Mouse (Mus musculus): ENCODE measurements around the gene Tmem106c. TPM values are rescaled to one million over a fixed set of nuclear protein-coding genes. Genes with fewer than 3 reads are reported as not detected.

The Tmem106c gene
- polyA plus RNA-seq (2015; fragmentation: Nextera tagmentation; extraction: Ambion mirVana): 41.9 and 44.0 TPM in 2 replicates

- Histone ChIP-seq H3K27ac (peak within 1 kb of the TSS; percentile 77), H3K9ac (peak within 1 kb of the TSS; percentile 52), H3K4me3 (replicated peaks) (peak within 1 kb of the TSS; percentile 78), H3K27me3 (replicated peaks) (no peaks in the 10 kb centered on the region), H3K4me2 (peak within 1 kb of the TSS; percentile 81), H3K9me3 (no peaks in the 10 kb centered on the region), H3K36me3 (no peaks in the 10 kb centered on the region), H3K4me1 (peaks cover 5% of the 10 kb centered on the region; the same call in 1 of the 2 replicates)
- under 1% methylated on average over 67 of the region's 67 CpGs for WGBS
- ATAC-seq (ENCODE audit: insufficient read depth, low FRiP score, low read depth): peak; percentile 93
These were observed at the start of gene Tmem106c for GRCm38 (mm10) chr15:97963989-97964835. TSS of gene Tmem106c (plus strand) at chr15:97964200.

- no peaks in the 10 kb centered on the region for H3K27me3 ChIP-seq (replicated peaks)
- H3K4me2 ChIP-seq: peak overlapping the region; percentile 25; the same call in 1 of the 2 replicates
- H3K9ac ChIP-seq: no peak overlapping the region
- H3K27ac ChIP-seq: no peak overlapping the region
- no peaks in the 10 kb centered on the region for H3K9me3 ChIP-seq
- no peak overlapping the region for H3K4me3 ChIP-seq (replicated peaks)
- no peak; the same call in 1 of the 2 replicates for ATAC-seq (ENCODE audit: insufficient read depth, low FRiP score, low read depth)
- WGBS: 11% methylated on average over 9 of the region's 9 CpGs
- no peaks in the 10 kb centered on the region for H3K36me3 ChIP-seq
- peaks cover 6% of the 10 kb centered on the region; the same call in 1 of the 2 replicates for H3K4me1 ChIP-seq
These were observed 49.7 kb upstream of the Tmem106c start for GRCm38 (mm10) chr15:97914331-97914747.

GRCm38 (mm10) chr15:97917994-97918393 lies 46.0 kb upstream of the Tmem106c start:
- Histone ChIP-seq H3K9ac (no peak overlapping the region), H3K27ac (no peak overlapping the region), H3K4me1 (peaks cover 6% of the 10 kb centered on the region; the same call in 1 of the 2 replicates), H3K4me3 (replicated peaks) (no peak overlapping the region), H3K27me3 (replicated peaks) (no peaks in the 10 kb centered on the region), H3K9me3 (no peaks in the 10 kb centered on the region), H3K4me2 (no peak overlapping the region), H3K36me3 (no peaks in the 10 kb centered on the region)
- 80% methylated on average over 9 of the region's 9 CpGs for WGBS
- ATAC-seq (ENCODE audit: insufficient read depth, low FRiP score, low read depth): no peak

GRCm38 (mm10) chr15:97919217-97919616 lies 44.8 kb upstream of the Tmem106c start:
- no peak overlapping the region for H3K4me3 ChIP-seq (replicated peaks)
- ATAC-seq (ENCODE audit: insufficient read depth, low FRiP score, low read depth): no peak
- WGBS: 79% methylated on average over 7 of the region's 7 CpGs
- no peak overlapping the region for H3K9ac ChIP-seq
- H3K4me1 ChIP-seq: peaks cover 3% of the 10 kb centered on the region; the same call in 1 of the 2 replicates
- H3K36me3 ChIP-seq: no peaks in the 10 kb centered on the region
- no peak overlapping the region for H3K27ac ChIP-seq
- no peaks in the 10 kb centered on the region for H3K27me3 ChIP-seq (replicated peaks)
- H3K9me3 ChIP-seq: no peaks in the 10 kb centered on the region
- no peak overlapping the region for H3K4me2 ChIP-seq

- no peak overlapping the region for H3K9ac ChIP-seq
- H3K4me3 ChIP-seq (replicated peaks): no peak overlapping the region
- no peaks in the 10 kb centered on the region for H3K9me3 ChIP-seq
- H3K4me2 ChIP-seq: no peak overlapping the region
- no peaks in the 10 kb centered on the region for H3K4me1 ChIP-seq
- H3K27me3 ChIP-seq (replicated peaks): no peaks in the 10 kb centered on the region
- 58% methylated on average over 5 of the region's 5 CpGs for WGBS
- H3K36me3 ChIP-seq: no peaks in the 10 kb centered on the region
- no peak for ATAC-seq (ENCODE audit: insufficient read depth, low FRiP score, low read depth)
- no peak overlapping the region for H3K27ac ChIP-seq
These were observed 43.7 kb upstream of the Tmem106c start for GRCm38 (mm10) chr15:97920306-97920705.

GRCm38 (mm10) chr15:97921796-97922195 lies 42.2 kb upstream of the Tmem106c start:
- Histone ChIP-seq H3K27me3 (replicated peaks) (no peaks in the 10 kb centered on the region), H3K4me2 (no peak overlapping the region), H3K9ac (no peak overlapping the region), H3K4me1 (no peaks in the 10 kb centered on the region), H3K27ac (no peak overlapping the region), H3K36me3 (no peaks in the 10 kb centered on the region), H3K4me3 (replicated peaks) (no peak overlapping the region), H3K9me3 (no peaks in the 10 kb centered on the region)
- no peak for ATAC-seq (ENCODE audit: insufficient read depth, low FRiP score, low read depth)
- 82% methylated on average over 9 of the region's 9 CpGs for WGBS

GRCm38 (mm10) chr15:97922421-97922820 lies 41.6 kb upstream of the Tmem106c start:
- Histone ChIP-seq H3K4me3 (replicated peaks) (no peak overlapping the region), H3K36me3 (no peaks in the 10 kb centered on the region), H3K27ac (no peak overlapping the region), H3K9me3 (no peaks in the 10 kb centered on the region), H3K9ac (no peak overlapping the region), H3K27me3 (replicated peaks) (no peaks in the 10 kb centered on the region), H3K4me2 (no peak overlapping the region), H3K4me1 (no peaks in the 10 kb centered on the region)
- ATAC-seq (ENCODE audit: insufficient read depth, low FRiP score, low read depth): no peak
- WGBS: 75% methylated on average over 2 of the region's 2 CpGs

- Histone ChIP-seq H3K9ac (no peak overlapping the region), H3K9me3 (no peaks in the 10 kb centered on the region), H3K4me2 (no peak overlapping the region), H3K27me3 (replicated peaks) (no peaks in the 10 kb centered on the region), H3K4me1 (no peaks in the 10 kb centered on the region), H3K27ac (no peak overlapping the region), H3K36me3 (no peaks in the 10 kb centered on the region), H3K4me3 (replicated peaks) (no peak overlapping the region)
- 61% methylated on average over 4 of the region's 4 CpGs for whole genome bisulfite sequencing
- no peak for ATAC-seq (ENCODE audit: insufficient read depth, low FRiP score, low read depth)
These were observed 37.0 kb upstream of the Tmem106c start for GRCm38 (mm10) chr15:97927018-97927417.

GRCm38 (mm10) chr15:97927821-97928220 lies 36.2 kb upstream of the Tmem106c start:
- no peaks in the 10 kb centered on the region for H3K4me1 ChIP-seq
- H3K9me3 ChIP-seq: no peaks in the 10 kb centered on the region
- no peak overlapping the region for H3K4me3 ChIP-seq (replicated peaks)
- no peaks in the 10 kb centered on the region for H3K36me3 ChIP-seq
- no peak overlapping the region for H3K4me2 ChIP-seq
- no peak for ATAC-seq (ENCODE audit: insufficient read depth, low FRiP score, low read depth)
- WGBS: 49% methylated on average over 6 of the region's 6 CpGs
- no peak overlapping the region for H3K27ac ChIP-seq
- no peak overlapping the region for H3K9ac ChIP-seq
- H3K27me3 ChIP-seq (replicated peaks): no peaks in the 10 kb centered on the region

- WGBS: 41% methylated on average over 13 of the region's 13 CpGs
- H3K9me3 ChIP-seq: no peaks in the 10 kb centered on the region
- no peak overlapping the region for H3K4me2 ChIP-seq
- no peak overlapping the region for H3K9ac ChIP-seq
- no peak overlapping the region for H3K27ac ChIP-seq
- H3K4me3 ChIP-seq (replicated peaks): no peak overlapping the region
- no peaks in the 10 kb centered on the region for H3K4me1 ChIP-seq
- H3K27me3 ChIP-seq (replicated peaks): no peaks in the 10 kb centered on the region
- ATAC-seq (ENCODE audit: insufficient read depth, low FRiP score, low read depth): peak; percentile 43
- no peaks in the 10 kb centered on the region for H3K36me3 ChIP-seq
These were observed 34.7 kb upstream of the Tmem106c start for GRCm38 (mm10) chr15:97929259-97929824.

- no peak overlapping the region for H3K4me2 ChIP-seq
- 80% methylated on average over 12 of the region's 12 CpGs for WGBS
- no peaks in the 10 kb centered on the region for H3K27me3 ChIP-seq (replicated peaks)
- H3K27ac ChIP-seq: no peak overlapping the region
- no peaks in the 10 kb centered on the region for H3K36me3 ChIP-seq
- no peaks in the 10 kb centered on the region for H3K4me1 ChIP-seq
- H3K9me3 ChIP-seq: no peaks in the 10 kb centered on the region
- H3K4me3 ChIP-seq (replicated peaks): no peak overlapping the region
- ATAC-seq (ENCODE audit: insufficient read depth, low FRiP score, low read depth): no peak
- H3K9ac ChIP-seq: no peak overlapping the region
These were observed 31.6 kb upstream of the Tmem106c start for GRCm38 (mm10) chr15:97932441-97932840.

- ATAC-seq (ENCODE audit: insufficient read depth, low FRiP score, low read depth): no peak
- 58% methylated on average over 6 of the region's 6 CpGs for WGBS
- Histone ChIP-seq H3K9ac (no peak overlapping the region), H3K9me3 (no peaks in the 10 kb centered on the region), H3K4me1 (no peaks in the 10 kb centered on the region), H3K27ac (no peak overlapping the region), H3K4me2 (no peak overlapping the region), H3K27me3 (replicated peaks) (no peaks in the 10 kb centered on the region), H3K36me3 (no peaks in the 10 kb centered on the region), H3K4me3 (replicated peaks) (no peak overlapping the region)
These were observed 25.4 kb upstream of the Tmem106c start for GRCm38 (mm10) chr15:97938580-97938979.
